Mouse (Mus musculus) liver, postnatal 0 days (tissue): Measurements from ENCODE around the gene Mrps31.

ENCODE experiments used
- CTCF ChIP-seq: sonication (generic); IDR thresholded peaks from 2 replicates; pipeline ENCODE4 v1.5.1; 2016; ENCODE audit warnings: antibody characterized with exemption, low read depth
- EP300 ChIP-seq: IDR thresholded peaks from 2 replicates; pipeline ENCODE4 v1.6.1; 2016; ENCODE audit warnings: antibody characterized with exemption, low read depth, mild to moderate bottlenecking

DNA sequence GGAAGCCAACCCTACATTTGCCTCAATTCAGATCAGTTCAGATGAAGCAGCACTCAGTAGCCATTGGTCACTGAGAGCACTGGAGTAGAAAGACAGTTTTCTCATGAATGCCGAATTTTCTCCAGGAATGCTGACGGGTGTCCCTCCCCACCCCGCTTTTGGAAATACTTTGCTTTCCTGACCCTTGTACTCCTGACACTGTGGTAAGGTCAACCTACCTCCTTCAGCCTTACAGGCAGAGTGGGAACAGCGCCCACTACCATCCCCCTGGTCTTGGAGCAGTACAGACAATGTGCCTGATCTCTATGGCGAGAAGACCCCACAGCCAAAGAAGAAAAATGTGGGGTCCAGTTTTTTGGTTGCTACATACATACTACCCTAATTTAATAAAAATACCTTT is 34.9 kb upstream of the Mrps31 start:
- TF ChIP-seq EP300 (no peak), CTCF (no peak)
